Mouse (Mus musculus): ENCODE measurements around the gene Btbd35f29.
"Not testable (repeated sequence)": the region's sequence is repeated elsewhere in the genome, so short reads cannot be mapped to it uniquely, and the experiment has no call there.

GRCm38 (mm10) chrX:31117374-31117773, at the start of gene Btbd35f29:
- TF ChIP-seq POLR2A, CTCF (IDR thresholded peaks at IDR 0.05; ENCODE audit: extremely low read depth, insufficient read depth, low read length): not testable (repeated sequence)

Measured in cortical plate, adult 2 months (tissue).